Mouse (Mus musculus): ENCODE results near the gene 3110082J24Rik. TPM values are rescaled to one million over a fixed set of nuclear protein-coding genes. Genes with fewer than 3 reads are reported as not detected.
A peak's percentile ranks its signal among the peaks of the same experiment; 100 is the strongest.

Gene 3110082J24Rik
- not detected for total RNA-seq (2022)

DNA sequence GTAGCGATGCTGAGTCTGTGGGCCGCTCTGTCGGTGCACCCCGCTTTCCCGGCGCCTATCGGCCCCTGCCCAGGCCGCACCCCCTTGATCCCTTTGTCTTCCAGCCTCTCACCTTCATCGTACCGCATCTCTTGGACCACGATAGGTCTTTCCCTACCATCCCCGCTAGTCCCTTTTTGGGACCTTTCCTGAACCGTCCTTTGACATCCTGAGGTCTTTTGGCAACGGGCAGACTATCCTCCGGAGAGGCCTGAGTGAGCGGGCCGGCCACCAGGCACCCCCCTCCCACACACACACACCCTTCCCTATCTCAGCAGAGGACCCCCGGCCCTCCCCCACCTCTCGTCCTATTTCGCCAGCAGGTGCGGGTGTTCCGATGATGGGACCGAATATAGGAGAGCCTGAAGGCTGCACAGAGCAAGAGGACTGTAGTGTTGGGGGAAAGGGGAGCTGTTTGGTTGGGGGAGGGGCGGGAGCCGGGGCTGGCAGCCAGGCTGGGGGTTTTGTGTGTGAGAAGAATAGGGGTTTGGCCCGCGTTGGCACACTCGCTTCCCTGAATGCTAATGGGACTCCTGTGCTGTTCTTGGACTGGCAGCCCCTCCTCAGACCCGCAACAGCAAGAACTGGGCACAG lies at the start of gene 3110082J24Rik:
TSS of gene 3110082J24Rik (minus strand) at position 419 of the 633 bp plus-strand sequence.
- DNase-seq, result no peak

DNA sequence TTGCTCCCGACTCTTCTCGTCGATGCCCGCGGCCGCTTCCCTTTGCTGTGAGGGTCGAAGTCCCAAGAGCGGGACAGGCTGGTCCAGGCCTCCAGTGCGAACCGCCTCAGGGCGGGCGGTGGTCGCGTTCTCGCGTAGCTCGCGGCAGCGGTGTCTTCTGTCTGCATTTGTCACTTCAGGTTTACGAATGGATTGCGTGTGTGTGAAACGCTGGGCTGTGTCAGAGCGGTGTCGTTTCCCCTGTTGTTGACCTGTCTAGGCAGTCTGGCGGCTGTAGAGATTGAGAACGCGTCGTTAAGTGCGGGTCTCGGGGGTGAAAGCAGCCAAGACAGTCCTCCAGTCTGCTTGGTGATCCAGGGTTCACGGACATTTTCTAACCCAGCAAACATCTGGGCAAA lies 49.5 kb upstream of the 3110082J24Rik start:
- DNase-seq, result no peak

DNA sequence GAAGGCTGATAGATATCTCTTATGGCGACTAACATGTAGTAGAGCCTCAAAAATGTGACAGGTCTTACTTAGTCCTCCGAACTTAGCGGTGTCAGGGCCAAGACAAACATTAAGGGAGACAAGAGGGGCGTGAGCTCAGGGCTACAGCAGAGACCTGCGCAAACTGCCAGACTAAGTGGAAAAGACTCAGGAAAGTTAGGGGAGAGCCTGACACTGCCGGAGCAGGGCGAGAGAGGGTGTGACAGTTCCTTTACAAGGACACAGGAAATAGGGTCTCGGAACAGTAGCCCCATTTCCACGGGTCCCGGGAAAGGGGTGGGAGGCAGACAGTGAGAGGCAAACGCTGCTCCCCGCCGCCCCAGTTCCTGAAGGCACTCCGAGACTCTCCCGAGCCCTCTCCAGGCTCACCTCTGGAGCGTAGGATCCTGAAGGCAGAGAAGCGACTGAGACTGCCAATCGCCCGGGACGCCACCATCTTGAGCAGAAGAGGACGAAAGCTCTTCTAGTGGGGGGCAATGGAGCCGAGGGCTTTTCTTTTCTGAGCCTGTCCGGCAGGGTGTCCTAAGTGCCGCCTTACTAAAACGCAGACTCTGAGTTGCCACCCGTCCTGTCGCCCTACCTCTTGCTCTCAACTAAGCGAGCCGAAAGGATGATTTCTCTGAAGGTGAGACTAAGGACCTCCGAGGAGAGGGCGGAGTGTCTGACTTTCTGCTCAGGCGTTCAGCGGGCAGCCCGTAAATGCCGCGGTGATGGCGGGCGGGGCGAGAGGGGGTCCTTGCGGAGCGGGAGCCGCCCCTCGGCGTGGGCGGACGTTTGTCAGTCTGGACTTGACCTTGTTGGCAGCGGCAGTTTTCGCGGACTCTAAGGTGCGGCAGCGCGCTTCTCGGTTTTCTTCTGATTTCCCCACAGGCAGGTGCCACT lies 48.8 kb upstream of the 3110082J24Rik start, which contains the start of the genes Hadha and Hadhb:
TSS of gene Hadha (minus strand) at position 689 of the 921 bp plus-strand sequence.
TSS of gene Hadhb (plus strand) at position 775 of the 921 bp plus-strand sequence.
- peak; percentile 89 for DNase-seq

DNA sequence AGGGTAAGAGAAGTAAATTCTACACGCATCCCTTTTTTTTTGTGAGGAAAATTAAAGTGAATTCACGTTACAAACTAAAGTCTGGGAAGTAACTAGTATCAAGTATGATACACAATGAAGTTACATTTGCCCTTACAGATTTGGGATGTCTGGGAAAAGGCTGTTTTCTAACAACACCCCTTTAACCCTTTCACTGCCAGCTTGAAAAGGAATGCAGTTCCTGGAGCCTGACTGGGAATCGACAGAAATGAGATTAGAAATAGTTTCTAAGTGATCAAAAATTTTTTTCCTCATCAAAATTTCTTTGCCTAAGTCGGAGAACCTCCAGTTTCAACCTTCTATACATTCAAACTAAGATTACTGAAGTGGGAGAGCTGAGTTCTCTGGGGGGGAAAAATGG lies 48.1 kb upstream of the 3110082J24Rik start:
- DNase-seq, result no peak

DNA sequence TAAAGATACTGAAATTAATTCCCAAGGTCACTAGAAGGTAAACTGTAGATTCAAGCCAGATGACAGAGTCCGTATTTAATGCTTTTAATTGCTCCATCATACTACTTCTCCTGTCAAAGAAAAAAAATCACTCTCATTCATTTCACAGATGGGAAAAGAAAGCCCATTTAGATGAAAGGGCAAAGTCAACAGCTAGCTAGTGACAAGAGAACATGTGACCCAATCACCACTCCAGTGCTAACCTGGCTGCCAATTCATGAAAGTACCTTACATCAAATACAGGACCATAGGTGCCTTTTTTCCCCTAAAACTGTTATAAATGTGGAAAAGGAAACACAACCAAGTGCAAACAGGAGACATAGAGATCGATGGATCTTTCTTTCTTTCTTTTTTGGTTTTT lies 47.3 kb upstream of the 3110082J24Rik start:
- DNase-seq, result no peak

DNA sequence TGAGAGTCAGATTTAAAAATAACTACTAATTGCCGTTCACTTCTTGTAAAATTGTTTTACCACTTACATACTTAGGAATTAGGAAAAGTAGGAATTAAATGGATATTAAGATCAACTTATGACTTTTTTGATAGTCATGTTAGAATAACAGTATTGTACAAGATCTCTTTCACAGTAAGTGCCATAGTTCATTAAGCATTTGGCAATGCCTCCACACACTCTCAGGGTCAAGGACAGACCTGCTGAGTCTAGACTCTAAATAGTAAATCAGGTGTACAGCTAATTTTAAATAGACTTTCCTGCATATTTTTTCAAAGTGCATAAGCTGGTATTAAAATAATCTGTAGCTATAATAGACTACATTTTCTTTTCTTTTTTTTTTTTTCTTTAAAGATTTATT lies 46.5 kb upstream of the 3110082J24Rik start:
- DNase-seq, result no peak

DNA sequence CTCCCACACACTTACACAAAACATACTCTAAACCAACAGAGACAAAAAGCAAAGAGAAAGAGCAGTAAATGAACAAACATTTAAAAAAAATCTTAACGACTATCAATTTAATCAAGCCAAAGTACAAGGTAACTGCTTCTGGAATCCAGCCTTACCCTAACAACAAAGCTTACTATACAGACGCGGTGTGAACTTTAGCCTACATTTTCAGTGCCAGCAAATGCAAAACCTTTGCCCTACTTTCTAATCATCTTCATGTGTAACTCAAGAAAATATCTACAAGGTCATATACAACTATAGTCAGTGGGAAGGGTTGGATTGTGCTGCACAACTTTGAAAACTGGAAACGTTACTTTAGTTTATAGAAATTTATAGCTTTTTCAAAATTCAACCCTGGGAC lies 46.1 kb upstream of the 3110082J24Rik start:
- DNase-seq, result no peak

DNA sequence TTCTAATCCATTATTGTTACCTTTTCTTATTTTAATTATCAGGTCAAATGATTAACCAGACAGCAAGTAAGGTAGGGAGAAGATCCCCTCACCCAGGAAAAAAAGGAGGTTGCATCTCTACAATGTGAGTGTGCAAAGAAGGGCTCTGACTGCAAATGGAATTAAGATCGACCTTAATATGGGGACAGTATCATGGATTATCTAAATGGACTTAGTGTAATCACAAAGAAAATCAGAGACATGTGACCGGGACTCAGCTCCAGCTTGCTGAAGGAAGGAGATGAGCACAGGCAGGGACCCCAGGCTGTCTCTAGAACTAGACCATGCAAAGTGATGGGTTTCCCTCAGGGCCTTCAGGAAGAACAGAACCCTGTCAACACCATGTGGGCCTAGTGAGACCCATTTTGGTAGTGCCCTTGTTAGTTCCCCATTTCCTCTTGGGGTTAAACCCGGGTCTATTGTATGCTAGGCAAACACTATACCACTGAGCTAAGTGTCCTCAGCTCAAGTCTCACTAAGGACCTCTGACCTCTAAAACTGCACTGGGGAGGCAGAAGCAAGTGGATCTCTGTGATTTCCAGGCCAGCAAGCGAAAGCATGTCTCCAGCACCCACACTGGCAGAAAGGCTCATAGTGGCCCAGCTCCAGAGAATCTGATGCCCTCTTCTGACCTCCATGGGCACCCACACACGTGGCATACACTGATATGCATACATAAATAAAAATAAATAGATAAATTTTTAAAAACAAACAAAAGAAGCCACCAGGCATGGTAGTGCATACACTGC lies 42.4 kb upstream of the 3110082J24Rik start:
- no peak for DNase-seq

DNA sequence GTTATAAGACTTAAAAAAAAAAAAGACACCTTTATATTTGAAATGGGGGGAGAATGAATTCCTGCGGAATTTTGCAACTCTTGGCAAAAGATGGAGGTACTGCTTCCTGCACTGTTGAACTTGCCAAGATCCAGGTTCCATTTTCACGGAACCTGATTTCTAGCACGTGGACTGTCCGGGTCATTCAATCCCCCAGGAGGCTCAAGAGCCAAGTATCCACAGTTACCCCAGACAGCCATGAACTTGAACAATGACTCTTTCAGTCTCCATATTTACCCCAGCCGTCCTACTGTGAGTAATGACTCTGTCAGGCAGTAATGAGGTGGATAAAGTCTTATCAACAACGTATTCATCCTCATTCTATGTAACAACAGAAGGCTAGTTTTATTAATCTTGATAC lies 40.6 kb upstream of the 3110082J24Rik start:
- no peak for DNase-seq

DNA sequence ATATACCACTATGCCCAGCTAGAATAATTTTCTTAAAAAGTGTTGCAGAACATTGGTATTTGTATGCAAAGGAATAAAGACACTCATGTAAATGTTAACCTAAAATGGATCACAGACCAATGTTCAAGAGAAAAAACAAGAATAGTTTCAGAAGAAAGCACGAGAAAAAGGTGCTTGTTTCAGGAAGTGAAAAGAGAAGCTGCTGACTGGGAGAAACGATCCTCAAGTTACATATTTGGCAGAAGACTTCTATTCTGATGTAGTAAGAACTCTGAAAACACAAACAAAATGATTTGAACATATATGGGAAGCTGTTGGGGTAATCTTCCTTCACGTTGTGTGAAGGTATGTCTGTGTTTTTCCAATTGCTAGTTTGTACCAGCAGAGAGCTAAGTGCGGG lies 32.3 kb upstream of the 3110082J24Rik start:
- DNase-seq, result no peak

DNA sequence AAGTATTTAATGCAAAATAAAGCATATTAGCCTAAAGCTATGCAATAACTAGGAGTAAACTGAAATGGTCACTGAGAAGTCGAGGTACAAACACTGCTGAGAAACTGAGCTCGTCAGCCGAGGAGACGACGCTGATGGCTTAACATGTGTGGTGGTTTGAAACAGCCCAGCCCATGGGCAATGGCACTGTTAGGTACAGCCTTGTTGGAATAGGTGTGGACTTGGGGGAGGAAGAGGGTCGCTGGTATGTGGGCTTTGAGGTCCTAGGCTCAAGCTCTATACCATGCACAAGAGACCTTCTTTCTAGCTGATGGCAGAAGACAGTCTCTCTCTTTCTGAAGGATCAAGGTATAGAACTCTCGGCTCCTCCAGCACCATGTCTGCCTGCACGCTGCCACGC lies 31.4 kb upstream of the 3110082J24Rik start:
- DNase-seq, result no peak

DNA sequence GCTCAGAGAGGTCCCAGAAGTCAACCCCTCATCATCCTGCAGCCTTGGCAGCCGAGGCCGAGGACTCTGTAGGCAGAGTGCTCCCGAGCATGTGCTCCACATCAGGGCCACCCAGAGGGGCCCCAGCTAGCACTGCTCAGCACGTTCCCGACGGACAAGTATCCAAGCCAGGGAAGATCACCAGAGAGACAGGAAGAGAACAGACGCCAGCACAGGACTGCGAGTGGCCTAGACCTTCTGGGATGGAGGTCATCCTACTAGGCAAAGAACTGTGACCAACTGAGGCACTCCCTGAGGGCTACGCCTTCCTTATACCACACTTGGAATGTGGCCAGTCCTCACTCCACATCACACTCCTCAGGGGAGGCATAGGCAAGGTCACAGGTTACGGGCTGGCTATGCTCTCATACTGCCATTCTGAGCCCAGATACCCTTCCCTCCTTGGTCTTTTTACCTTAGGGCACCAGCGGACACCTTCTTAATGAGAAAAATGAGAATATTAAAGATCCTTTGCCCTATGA lies 29.9 kb upstream of the 3110082J24Rik start:
- no peak for DNase-seq

DNA sequence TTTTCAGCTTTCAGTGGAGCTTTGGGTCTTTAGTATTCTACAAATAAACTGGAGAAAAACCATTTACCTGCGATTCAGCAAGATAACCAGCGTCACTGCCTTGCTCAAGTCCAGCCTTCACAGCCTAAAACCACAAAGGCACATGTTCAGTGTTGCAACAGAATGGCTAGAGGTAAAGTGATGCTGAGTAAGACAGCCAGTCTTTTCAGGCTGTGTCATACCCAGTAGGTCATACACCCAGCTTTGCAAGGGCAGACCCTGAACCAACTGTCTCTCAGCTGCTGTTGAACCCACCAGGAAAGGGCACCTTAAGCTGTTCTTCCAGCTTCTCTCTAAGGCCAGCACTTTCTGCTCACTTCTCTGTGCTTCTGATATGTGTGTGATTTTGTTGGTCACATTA lies 26.3 kb upstream of the 3110082J24Rik start:
- DNase-seq, result no peak

DNA sequence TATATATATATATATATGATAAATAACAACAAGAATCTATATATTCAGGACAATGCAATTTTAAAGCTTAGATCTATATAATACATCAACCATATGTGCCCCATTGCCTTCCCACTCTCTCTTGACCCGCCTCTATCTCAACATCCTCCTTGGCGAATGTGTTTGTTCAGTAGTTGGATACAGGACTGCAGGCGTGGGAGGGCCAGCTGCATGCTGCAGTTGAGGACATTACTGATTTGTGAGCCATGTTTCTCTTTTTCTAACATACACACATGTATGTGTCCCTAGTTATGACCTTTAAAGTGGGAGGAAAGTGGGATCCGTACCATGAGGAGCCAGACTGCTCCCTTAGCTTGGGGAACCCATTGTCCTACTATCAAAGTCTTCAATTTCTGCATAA lies 25.4 kb upstream of the 3110082J24Rik start:
- DNase-seq, result no peak

DNA sequence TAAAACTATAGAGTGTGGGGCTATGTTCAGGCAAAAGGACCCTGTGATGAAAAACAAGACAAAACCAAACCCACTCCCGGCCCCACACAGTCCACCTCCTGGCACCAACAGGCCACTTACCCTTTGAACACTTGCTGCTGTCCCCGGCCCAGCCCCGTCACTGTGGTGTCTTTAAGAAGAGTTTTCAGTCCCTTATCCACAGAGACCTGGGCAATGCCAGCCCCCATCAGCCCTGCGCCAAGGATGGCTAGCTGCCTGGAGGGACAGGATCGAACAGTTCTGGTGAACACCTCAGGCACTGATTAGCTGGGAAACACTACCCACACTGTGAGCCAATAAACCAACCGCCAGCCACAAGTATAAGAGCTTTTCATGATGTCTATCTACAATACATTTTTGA lies 22.8 kb upstream of the 3110082J24Rik start:
- no peak for DNase-seq

DNA sequence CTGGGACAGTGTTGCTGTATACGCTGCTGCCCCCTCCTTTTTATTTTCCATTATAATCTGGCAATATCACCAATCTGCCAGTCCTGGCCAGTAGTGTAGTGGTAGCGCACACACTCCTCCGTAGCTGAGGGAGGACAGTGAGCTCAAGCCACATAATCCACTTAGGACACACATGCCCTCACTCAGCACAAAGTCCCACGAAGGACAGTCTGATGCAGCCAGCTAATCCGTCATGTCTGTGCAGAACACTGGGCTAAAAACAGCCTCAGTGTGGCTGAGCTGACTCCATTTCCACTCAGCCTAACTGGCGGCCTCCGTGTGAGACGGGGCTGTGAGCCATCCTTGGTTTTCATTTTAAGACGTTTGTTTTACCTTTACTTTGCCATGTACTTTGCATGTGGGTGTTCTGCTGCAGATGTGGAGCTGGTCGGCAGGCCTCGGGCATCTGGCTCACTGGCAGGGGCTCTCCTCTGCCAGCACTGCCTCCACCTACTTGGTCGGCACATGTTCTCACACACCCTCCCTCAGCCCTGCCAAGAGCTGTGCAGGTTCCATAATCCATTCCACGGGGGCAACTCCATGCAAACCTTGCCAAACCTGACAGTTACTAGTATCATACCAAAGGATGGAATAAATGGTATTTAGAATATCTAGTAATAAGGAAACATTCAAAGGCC lies 22.2 kb upstream of the 3110082J24Rik start:
- DNase-seq, result no peak

DNA sequence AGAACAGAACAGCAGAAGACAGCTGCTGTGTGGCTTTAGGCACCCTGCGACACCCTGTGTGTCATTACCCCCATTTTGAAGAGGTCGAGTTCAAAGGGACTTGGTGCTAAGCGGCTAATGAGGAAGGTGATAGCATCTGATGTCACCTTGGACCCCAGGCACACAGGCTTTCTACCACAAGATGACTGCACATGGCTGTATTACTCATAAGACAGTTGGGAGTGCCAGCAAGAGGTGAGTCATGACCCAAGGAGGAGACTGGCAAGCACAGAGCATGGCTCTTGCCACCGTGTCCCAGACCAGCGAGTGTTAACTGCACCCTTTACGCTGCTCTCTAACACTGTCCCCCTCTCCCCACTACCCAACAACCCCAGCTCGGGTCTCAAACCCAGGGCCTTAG lies 20.9 kb upstream of the 3110082J24Rik start:
- peak; percentile 32 for DNase-seq

DNA sequence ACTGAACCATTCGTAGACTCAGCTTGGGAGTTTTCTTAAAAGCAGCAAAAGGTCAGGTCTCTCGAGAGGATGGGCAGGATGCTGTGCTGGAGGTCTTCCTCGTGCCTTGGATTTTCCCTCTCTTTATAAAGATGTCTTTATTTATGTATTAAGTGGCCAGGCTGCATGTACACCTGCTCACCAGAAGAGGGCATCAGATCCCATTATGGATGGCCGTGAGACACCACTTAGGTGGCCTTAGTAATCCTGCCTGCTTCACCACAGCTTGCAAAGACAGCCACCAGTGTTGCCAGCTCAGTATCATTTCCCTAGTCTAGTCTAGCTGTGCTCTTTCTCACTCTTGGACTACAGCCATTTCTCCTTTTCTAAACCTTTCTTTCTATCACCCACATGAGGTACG lies 19.7 kb upstream of the 3110082J24Rik start:
- no peak for DNase-seq

DNA sequence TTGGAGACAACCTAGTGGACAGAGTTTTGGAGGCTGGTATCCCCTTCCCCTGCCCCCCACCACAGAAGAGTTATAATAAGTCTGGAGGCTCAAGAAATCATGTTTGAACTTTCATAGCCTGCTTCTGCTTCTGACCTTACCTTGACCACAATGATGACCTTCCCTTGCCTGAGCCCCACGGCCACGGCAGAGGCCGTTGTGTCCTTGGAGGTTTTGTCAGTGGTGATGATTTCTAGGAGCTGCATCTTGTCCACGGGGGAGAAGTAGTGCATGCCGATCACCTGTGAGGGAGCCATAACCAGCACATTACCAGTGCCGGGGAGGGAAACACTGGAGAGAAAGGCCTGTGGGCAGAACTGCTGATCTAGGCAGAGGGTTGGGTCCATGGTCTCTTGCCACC lies 16.6 kb upstream of the 3110082J24Rik start:
- no peak for DNase-seq

DNA sequence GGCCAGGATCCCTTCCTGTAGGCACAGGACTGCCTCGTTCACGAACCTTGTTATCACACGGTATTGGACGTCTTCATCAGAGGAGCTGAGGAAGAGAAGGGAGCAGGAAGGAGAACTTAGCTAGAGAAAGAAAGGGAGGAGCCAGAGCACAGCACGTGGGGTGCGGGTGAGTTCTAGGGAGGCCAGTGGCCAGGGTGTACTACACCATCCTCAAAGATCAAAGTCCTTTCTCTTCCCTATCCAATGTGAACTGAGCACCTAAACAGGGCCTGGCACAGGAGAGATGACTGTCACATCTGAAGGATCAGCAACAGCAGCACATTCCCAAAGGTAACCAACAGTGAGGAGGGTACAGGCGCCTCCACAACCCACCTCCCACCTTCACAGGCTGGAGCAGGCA lies 14.2 kb upstream of the 3110082J24Rik start:
- DNase-seq, result no peak

DNA sequence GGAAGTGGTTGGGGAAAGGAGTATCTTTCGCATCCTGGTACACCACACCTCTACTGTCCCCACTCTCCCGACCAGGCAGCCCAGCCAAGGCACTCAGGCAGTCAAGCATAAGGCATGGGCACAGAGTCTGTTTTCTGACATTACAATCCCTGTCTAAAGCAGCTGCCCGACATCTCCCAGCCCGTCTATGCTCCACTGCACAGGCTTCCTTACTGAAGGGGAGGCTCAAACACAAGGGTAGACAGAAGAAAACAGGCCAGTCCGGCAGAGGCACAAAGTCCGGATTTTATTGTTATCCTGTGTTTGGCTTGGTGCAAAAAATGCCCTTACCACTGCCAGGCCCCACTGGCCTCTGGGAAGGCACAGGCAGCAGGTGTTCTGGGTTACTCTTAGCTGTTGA lies 13.3 kb upstream of the 3110082J24Rik start:
- no peak for DNase-seq

DNA sequence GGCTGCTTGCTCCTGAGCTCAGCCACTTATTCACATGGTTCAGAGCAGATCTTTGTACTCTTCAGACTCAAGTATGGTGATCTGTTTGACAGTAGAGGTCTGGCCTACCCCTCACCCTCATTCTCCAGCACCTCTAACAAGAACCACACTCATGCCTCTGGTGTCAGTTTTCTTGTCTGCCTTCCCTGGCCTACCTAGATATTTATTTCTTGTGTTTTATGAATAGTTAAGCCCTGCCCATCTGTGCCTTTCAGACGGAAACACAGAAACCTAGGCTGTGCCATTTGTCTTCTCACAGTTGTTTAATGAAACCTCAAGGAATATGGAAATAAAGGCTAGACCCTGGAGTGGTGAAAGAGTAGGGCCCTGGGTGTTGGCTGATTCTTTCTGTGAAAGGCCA lies 12.1 kb upstream of the 3110082J24Rik start:
- no peak for DNase-seq
